Mouse (Mus musculus): ENCODE results near the gene Hnrnpl. TPM values are rescaled to one million over a fixed set of nuclear protein-coding genes. Genes with fewer than 3 reads are reported as not detected.

Gene Hnrnpl
- polyA plus RNA-seq (2014; fragmentation: Nextera tagmentation; extraction: Ambion mirVana): 180 and 182 TPM in 2 replicates

DNA sequence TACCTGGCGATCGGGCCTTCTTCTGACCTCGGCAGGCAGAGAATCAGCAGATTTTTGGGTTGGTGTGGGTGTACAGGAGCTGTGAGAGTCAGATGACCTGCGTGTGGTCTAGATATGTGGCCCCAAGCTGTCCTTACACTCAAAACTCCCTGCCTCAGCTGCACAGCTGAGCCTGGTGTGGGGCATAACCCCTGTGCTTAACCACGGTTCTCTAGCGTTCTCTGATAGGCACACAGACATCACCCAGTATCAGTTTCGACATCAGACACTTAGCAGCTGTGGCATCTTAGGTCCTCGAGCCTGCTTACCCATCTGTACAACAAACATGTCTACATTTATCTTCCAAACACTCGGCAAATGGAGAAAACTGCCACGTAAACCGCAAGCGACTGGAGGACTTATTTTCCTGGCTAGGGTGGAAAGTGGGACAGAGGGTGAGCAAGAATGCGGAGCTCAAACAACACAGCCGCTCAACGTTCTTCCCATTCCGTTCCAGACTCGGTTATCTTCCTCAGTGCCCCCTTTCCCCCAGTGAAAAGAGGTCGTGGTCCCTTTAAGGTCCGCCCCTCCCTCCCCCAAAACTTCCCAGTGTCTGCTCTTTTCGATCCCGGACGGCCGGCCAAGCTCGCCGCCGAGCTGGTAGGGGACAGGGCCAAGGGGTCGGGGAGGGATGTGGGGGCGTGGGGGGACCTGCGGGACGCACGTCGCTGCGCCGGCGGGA, at the start of gene Hnrnpl:
Hnrnpl (plus strand) TSS at position 321 of the 721 bp plus-strand sequence.
- no peaks in the 10 kb centered on the region for H3K27me3 ChIP-seq (replicated peaks; ENCODE audit: control insufficient read depth, insufficient read depth, low read length)
- peak within 1 kb of the TSS; percentile 86 for H3K4me3 ChIP-seq (ENCODE audit: low read depth, low read length)
- WGBS: 3% methylated on average over 29 of the region's 35 CpGs
- H3K36me3 ChIP-seq (ENCODE audit: control insufficient read depth, insufficient read depth, low read length): peaks cover 16% of the 10 kb centered on the region
- ATAC-seq (ENCODE audit: low read depth) (peak; percentile 7), DNase-seq (ENCODE audit: low spot score) (peak; percentile 77)
- no peaks in the 10 kb centered on the region for H3K9me3 ChIP-seq (ENCODE audit: control insufficient read depth, low read length)
- H3K9ac ChIP-seq (ENCODE audit: low read depth, low read length): peak within 1 kb of the TSS; percentile 89
- H3K4me2 ChIP-seq (ENCODE audit: low read depth, low read length): peak within 1 kb of the TSS; percentile 97
- peaks cover 27% of the 10 kb centered on the region for H3K4me1 ChIP-seq (ENCODE audit: control insufficient read depth, insufficient read depth, low read length)
- H3K27ac ChIP-seq (replicated peaks; ENCODE audit: low read depth, low read length): peak within 1 kb of the TSS; percentile 99

DNA sequence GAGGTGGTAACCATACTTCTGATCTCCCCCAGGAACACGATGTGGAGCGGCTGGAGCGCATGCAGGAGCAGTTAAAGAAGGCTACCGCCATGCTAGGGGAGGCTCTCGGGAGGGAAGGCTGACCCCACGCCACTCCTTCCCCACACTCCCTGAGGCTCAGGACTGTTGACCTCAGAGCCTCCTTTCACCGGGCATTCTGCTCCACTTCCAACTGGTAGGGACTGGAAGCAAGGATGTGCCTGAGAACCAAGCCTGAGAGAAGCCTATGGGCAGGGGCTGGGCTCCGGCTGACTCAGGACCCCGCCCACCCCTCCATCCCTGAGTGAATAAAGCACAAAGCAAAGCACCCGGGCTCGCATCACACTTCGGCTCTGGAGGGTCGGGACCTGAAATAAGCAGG, 49.7 kb upstream of the Hnrnpl start:
- H3K4me3 ChIP-seq (ENCODE audit: low read depth, low read length): no peak overlapping the region
- no peak overlapping the region for H3K27ac ChIP-seq (replicated peaks; ENCODE audit: low read depth, low read length)
- peaks cover 6% of the 10 kb centered on the region; the same call in 1 of the 2 replicates for H3K4me1 ChIP-seq (ENCODE audit: control insufficient read depth, insufficient read depth, low read length)
- DNase-seq (ENCODE audit: low spot score): no peak
- 76% methylated on average over 13 of the region's 13 CpGs for WGBS
- 0 out of 2 replicates have a peak overlapping the region, but pooled peaks have one; percentile 1 for H3K9ac ChIP-seq (ENCODE audit: low read depth, low read length)
- no peaks in the 10 kb centered on the region for H3K9me3 ChIP-seq (ENCODE audit: control insufficient read depth, low read length)
- peaks cover 6% of the 10 kb centered on the region for H3K27me3 ChIP-seq (replicated peaks; ENCODE audit: control insufficient read depth, insufficient read depth, low read length)
- H3K36me3 ChIP-seq (ENCODE audit: control insufficient read depth, insufficient read depth, low read length): peaks cover 57% of the 10 kb centered on the region
- no peak overlapping the region for H3K4me2 ChIP-seq (ENCODE audit: low read depth, low read length)
- no peak for ATAC-seq (ENCODE audit: low read depth)

DNA sequence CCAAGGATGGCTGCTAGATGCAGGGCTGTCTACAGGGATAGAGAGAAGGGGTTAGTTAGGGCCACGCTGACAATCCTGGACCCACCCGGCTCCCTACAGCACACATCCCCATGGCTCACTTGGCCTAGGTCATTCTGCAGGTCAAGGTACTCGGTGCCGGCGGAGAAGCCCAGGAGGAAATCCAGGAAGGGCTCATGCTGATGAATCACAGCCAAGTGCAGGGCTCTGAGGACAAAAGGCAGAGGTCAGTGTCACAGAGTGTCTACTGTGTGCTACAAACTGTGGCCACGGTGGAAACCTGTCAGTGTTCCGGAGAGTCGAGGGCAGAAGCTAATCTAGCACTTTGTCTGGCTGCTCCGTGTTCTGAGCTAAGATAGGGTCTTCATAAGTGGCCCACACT, 46.4 kb upstream of the Hnrnpl start:
- Histone ChIP-seq H3K27me3 (replicated peaks; ENCODE audit: control insufficient read depth, insufficient read depth, low read length) (no peaks in the 10 kb centered on the region), H3K9ac (ENCODE audit: low read depth, low read length) (no peak overlapping the region), H3K4me3 (ENCODE audit: low read depth, low read length) (no peak overlapping the region), H3K4me2 (ENCODE audit: low read depth, low read length) (no peak overlapping the region), H3K4me1 (ENCODE audit: control insufficient read depth, insufficient read depth, low read length) (0 out of 2 replicates have a peak, but pooled peaks cover 5% of the 10 kb centered on the region), H3K9me3 (ENCODE audit: control insufficient read depth, low read length) (no peaks in the 10 kb centered on the region), H3K36me3 (ENCODE audit: control insufficient read depth, insufficient read depth, low read length) (peaks cover 53% of the 10 kb centered on the region), H3K27ac (replicated peaks; ENCODE audit: low read depth, low read length) (no peak overlapping the region)
- ATAC-seq (ENCODE audit: low read depth) (no peak), DNase-seq (ENCODE audit: low spot score) (no peak)
- WGBS: 92% methylated on average over 9 of the region's 9 CpGs

DNA sequence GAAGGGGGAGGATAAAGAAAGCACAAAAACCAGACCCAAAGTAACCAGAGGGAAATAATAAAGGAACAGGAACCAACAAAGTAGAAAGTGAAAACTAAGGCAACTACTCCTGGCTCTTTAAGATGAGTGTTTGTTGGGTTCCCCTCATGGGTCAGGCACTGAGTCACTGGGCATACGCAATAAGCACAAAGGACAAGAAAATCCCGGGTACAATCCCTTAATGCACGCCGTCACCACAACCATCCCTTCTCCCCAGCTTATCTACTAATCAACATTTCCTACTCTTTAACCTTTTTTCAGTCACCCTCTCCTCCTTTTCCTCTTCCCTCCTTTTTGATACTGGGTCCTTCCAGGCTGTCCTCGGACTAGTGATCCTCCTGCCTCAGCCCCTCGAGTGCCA, 43.1 kb upstream of the Hnrnpl start:
- WGBS: 86% methylated on average over 6 of the region's 6 CpGs
- H3K4me3 ChIP-seq (ENCODE audit: low read depth, low read length): peak overlapping the region; percentile 65; the same call in 1 of the 2 replicates
- H3K27ac ChIP-seq (replicated peaks; ENCODE audit: low read depth, low read length): no peak overlapping the region
- H3K27me3 ChIP-seq (replicated peaks; ENCODE audit: control insufficient read depth, insufficient read depth, low read length): no peaks in the 10 kb centered on the region
- peak overlapping the region; percentile 65 for H3K4me2 ChIP-seq (ENCODE audit: low read depth, low read length)
- H3K9me3 ChIP-seq (ENCODE audit: control insufficient read depth, low read length): no peaks in the 10 kb centered on the region
- peaks cover 28% of the 10 kb centered on the region for H3K36me3 ChIP-seq (ENCODE audit: control insufficient read depth, insufficient read depth, low read length)
- no peak for DNase-seq (ENCODE audit: low spot score)
- H3K4me1 ChIP-seq (ENCODE audit: control insufficient read depth, insufficient read depth, low read length): peaks cover 12% of the 10 kb centered on the region
- no peak for ATAC-seq (ENCODE audit: low read depth)
- H3K9ac ChIP-seq (ENCODE audit: low read depth, low read length): no peak overlapping the region; the same call in 1 of the 2 replicates

DNA sequence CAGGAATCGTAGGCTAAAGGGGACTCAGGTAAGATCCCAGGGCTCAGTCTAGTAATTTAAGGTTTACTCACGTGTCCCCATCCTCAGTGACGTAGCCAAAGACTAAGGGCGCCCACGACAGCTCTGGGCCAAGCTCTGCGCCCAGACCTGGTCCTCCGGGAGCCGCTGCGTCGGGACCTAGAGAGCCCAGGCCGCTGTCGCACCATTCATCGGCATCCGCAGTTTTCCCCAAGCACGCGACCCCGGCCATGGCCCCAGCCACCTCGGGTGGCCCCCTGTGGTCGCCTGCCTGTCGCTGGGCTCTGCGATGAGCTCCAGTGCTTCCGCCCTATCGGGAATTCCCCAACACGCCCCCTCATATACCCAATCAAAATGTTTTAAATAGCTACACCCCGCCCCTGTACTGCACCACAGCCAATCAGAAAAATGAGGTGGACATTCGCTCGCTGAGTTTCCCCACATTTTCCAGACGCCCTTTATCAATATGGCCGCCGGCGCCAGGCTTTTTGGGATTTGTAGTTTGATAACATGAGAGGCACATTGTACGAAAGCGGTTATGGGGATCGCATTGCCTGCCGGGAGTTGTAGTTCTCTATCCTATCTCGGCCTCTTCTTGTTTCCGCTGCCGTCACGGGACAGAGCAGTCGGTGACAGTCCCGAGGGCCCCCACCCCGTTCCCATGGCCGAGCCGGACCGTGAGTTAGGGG, 42.0 kb upstream of the Hnrnpl start, which contains the start of gene Sirt2:
Sirt2 (plus strand) TSS at position 563 of the 707 bp plus-strand sequence.
- Histone ChIP-seq H3K4me1 (ENCODE audit: control insufficient read depth, insufficient read depth, low read length) (peaks cover 12% of the 10 kb centered on the region), H3K4me3 (ENCODE audit: low read depth, low read length) (peak within 1 kb of the TSS; percentile 65), H3K27me3 (replicated peaks; ENCODE audit: control insufficient read depth, insufficient read depth, low read length) (no peaks in the 10 kb centered on the region), H3K36me3 (ENCODE audit: control insufficient read depth, insufficient read depth, low read length) (peaks cover 17% of the 10 kb centered on the region), H3K9ac (ENCODE audit: low read depth, low read length) (peak within 1 kb of the TSS; percentile 72), H3K9me3 (ENCODE audit: control insufficient read depth, low read length) (no peaks in the 10 kb centered on the region), H3K27ac (replicated peaks; ENCODE audit: low read depth, low read length) (no peak within 1 kb of the TSS), H3K4me2 (ENCODE audit: low read depth, low read length) (peak within 1 kb of the TSS; percentile 65)
- peak; percentile 99 for DNase-seq (ENCODE audit: low spot score)
- peak; percentile 99 for ATAC-seq (ENCODE audit: low read depth)
- under 1% methylated on average over 44 of the region's 45 CpGs for WGBS

DNA sequence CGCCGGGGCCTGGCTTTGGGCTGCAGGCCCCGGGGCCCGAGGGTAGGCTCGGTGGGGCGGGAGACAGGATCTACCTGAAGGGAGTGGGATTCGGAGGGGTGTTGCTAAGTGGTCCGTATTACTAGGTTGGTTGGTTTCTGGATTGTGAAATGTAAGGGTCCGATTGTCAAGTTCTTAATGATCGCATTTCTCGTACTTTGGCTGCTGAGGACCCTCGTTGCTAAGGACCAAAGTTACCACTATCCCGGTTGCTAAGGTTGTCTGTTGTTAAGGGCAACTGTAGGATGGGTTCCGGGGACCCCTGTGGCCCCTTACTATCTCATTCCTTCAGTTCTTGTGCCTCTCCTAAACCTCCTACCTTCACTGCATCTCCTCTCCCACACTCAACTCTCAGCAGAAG, 41.4 kb upstream of the Hnrnpl start:
- ATAC-seq (ENCODE audit: low read depth) (no peak), DNase-seq (ENCODE audit: low spot score) (no peak)
- Histone ChIP-seq H3K4me2 (ENCODE audit: low read depth, low read length) (peak overlapping the region; percentile 65), H3K27me3 (replicated peaks; ENCODE audit: control insufficient read depth, insufficient read depth, low read length) (no peaks in the 10 kb centered on the region), H3K9me3 (ENCODE audit: control insufficient read depth, low read length) (no peaks in the 10 kb centered on the region), H3K27ac (replicated peaks; ENCODE audit: low read depth, low read length) (no peak overlapping the region), H3K4me1 (ENCODE audit: control insufficient read depth, insufficient read depth, low read length) (peaks cover 12% of the 10 kb centered on the region), H3K4me3 (ENCODE audit: low read depth, low read length) (peak overlapping the region; percentile 65), H3K36me3 (ENCODE audit: control insufficient read depth, insufficient read depth, low read length) (peaks cover 11% of the 10 kb centered on the region), H3K9ac (ENCODE audit: low read depth, low read length) (peak overlapping the region; percentile 72)
- WGBS: 3% methylated on average over 14 of the region's 14 CpGs

DNA sequence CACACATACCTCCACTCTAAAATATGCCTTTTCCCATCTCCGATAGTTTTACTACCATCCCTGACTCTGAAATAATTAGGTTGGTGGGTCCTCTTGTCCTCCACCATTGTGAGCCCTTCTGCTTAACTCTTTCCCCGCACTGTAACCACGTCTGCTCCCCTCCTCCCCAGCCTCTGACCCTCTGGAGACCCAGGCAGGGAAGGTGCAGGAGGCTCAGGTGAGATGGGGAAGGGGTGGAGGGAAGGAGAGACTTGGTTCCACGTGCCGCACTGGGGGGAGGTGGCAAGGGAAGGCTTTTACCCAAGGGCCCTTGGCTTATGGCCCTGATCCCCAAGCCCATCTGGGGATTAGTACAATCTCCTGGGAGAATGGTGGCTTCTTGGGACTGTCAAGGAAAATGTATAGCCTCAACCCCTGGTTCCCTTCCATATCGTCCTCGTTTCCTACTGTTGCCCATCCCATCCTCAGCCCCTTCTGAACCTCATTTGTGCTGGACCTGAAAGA, 40.8 kb upstream of the Hnrnpl start, which contains the start of gene Nfkbib:
Nfkbib (minus strand) TSS at position 51 of the 504 bp plus-strand sequence.
- Histone ChIP-seq H3K9me3 (ENCODE audit: control insufficient read depth, low read length) (no peaks in the 10 kb centered on the region), H3K9ac (ENCODE audit: low read depth, low read length) (peak within 1 kb of the TSS; percentile 72), H3K27ac (replicated peaks; ENCODE audit: low read depth, low read length) (no peak within 1 kb of the TSS), H3K27me3 (replicated peaks; ENCODE audit: control insufficient read depth, insufficient read depth, low read length) (no peaks in the 10 kb centered on the region), H3K4me3 (ENCODE audit: low read depth, low read length) (peak within 1 kb of the TSS; percentile 65), H3K4me2 (ENCODE audit: low read depth, low read length) (peak within 1 kb of the TSS; percentile 65), H3K36me3 (ENCODE audit: control insufficient read depth, insufficient read depth, low read length) (0 out of 2 replicates have a peak, but pooled peaks cover 11% of the 10 kb centered on the region), H3K4me1 (ENCODE audit: control insufficient read depth, insufficient read depth, low read length) (peaks cover 12% of the 10 kb centered on the region)
- WGBS: 61% methylated on average over 7 of the region's 7 CpGs
- ATAC-seq (ENCODE audit: low read depth) (no peak), DNase-seq (ENCODE audit: low spot score) (no peak)

DNA sequence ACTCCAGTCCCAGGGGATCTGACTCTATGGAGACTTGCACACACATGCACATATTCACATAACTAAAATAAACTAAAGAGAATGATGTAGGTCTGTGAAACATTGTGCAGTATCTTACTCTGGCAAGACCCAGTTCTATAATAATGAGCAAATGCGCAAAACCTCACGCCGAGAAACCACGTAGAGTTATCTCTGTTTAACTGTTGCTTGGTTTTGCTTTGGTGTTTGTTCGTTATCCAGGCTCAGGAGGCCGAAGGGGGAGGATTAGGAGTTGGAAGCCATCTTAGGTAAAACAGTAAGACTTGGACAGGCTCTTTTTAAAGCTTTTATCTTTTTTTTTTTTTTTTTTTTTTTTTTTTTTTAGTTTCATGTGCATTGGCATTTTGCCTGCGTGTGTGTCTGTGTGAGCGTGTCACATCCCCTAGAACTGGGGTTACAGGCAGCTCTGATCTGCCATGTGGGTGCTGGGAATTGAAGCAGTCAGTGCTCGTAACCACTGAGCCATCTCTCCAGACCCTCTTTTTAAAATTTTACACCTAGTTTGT, 38.9 kb upstream of the Hnrnpl start:
- Histone ChIP-seq H3K27me3 (replicated peaks; ENCODE audit: control insufficient read depth, insufficient read depth, low read length) (no peaks in the 10 kb centered on the region), H3K9me3 (ENCODE audit: control insufficient read depth, low read length) (no peaks in the 10 kb centered on the region), H3K4me2 (ENCODE audit: low read depth, low read length) (no peak overlapping the region), H3K27ac (replicated peaks; ENCODE audit: low read depth, low read length) (no peak overlapping the region), H3K9ac (ENCODE audit: low read depth, low read length) (no peak overlapping the region), H3K4me1 (ENCODE audit: control insufficient read depth, insufficient read depth, low read length) (peaks cover 12% of the 10 kb centered on the region), H3K4me3 (ENCODE audit: low read depth, low read length) (no peak overlapping the region), H3K36me3 (ENCODE audit: control insufficient read depth, insufficient read depth, low read length) (peaks cover 11% of the 10 kb centered on the region)
- no peak for DNase-seq (ENCODE audit: low spot score)
- WGBS: 89% methylated on average over 9 of the region's 9 CpGs
- no peak for ATAC-seq (ENCODE audit: low read depth)

Measured in embryonic facial prominence, embryonic 14.5 days (tissue).